Mouse (Mus musculus) heart, postnatal 14 days (tissue): ENCODE measurements at regions not wholly inside any gene's neighbourhood (a gene's known extent, or its start where the extent isn't known, plus 50 kb on each side); places are given as distances from the start of the nearest gene placed in this dataset.
A peak's percentile ranks its signal among the peaks of the same experiment; 100 is the strongest.

Experiments
- DNase-seq, 2 experiments: peaks; one replicate each; pipeline ENCODE4 v3.0.0; 2021 to 2022
- intact Hi-C: fragments of 180-260 bp; cut with DNase I; formaldehyde crosslinking; loops from one replicate; pipeline ENCODE4 v1.15.1; 2025

- intact Hi-C loops = no loop called here
- peak; percentile 19 to 27 for DNase-seq
Observed at GRCm38 (mm10) chr10:39316533-39316932, 52.1 kb upstream of the Fyn start.

- no peak for DNase-seq
Observed at GRCm38 (mm10) chr10:39315434-39316174, 53.1 kb upstream of the Fyn start.

GRCm38 (mm10) chr10:39311501-39311900 is 57.2 kb upstream of the Fyn start:
- intact Hi-C loops = no loop called here
- DNase-seq = no peak

More at GRCm38 (mm10) chr10:39315434-39316174, 53.1 kb upstream of the Fyn start:
- intact Hi-C loops = no loop called here

GRCm38 (mm10) chr10:39308535-39308934 is 60.1 kb upstream of the Fyn start:
- intact Hi-C loops = no loop called here
- DNase-seq = no peak

- intact Hi-C loops = no loop called here
Observed at GRCm38 (mm10) chr10:39292703-39293496, 75.8 kb upstream of the Fyn start.

GRCm38 (mm10) chr10:39291747-39292198 is 76.9 kb upstream of the Fyn start:
- intact Hi-C loops = no loop called here
- peak; percentile 72 to 75 for DNase-seq

More at GRCm38 (mm10) chr10:39292703-39293496, 75.8 kb upstream of the Fyn start:
- no peak for DNase-seq

- intact Hi-C loops = no loop called here
- peak; percentile 69 to 76 for DNase-seq
Observed at GRCm38 (mm10) chr10:39291134-39291746, 77.4 kb upstream of the Fyn start.

GRCm38 (mm10) chr10:39290245-39290644 is 78.4 kb upstream of the Fyn start:
- no peak for DNase-seq
- intact Hi-C loops = no loop called here

GRCm38 (mm10) chr10:39280366-39281000 is 88.2 kb upstream of the Fyn start:
- intact Hi-C loops = no loop called here

GRCm38 (mm10) chr10:39274202-39274601 is 94.5 kb upstream of the Fyn start:
- intact Hi-C loops = no loop called here
- DNase-seq = no peak

More at GRCm38 (mm10) chr10:39280366-39281000, 88.2 kb upstream of the Fyn start:
- DNase-seq = peak; percentile 24 to 36

- DNase-seq = no peak
- intact Hi-C loops = no loop called here
Observed at GRCm38 (mm10) chr10:39273426-39273825, 95.2 kb upstream of the Fyn start.

- intact Hi-C loops = no loop called here
- DNase-seq = no peak
Observed at GRCm38 (mm10) chr10:39272387-39272949, 96.2 kb upstream of the Fyn start.

GRCm38 (mm10) chr10:39270406-39270805 is 98.2 kb upstream of the Fyn start:
- intact Hi-C loops = no loop called here
- no peak for DNase-seq

- intact Hi-C loops = no loop called here
- no peak for DNase-seq
Observed at GRCm38 (mm10) chr10:39267236-39267635, 101.4 kb upstream of the Fyn start.

GRCm38 (mm10) chr10:39266482-39266881 is 102.2 kb upstream of the Fyn start:
- peak; percentile 81 to 89 for DNase-seq
- intact Hi-C loops = no loop called here

GRCm38 (mm10) chr10:39262466-39262865 is 98.9 kb upstream of the Ccn6 start:
- no peak for DNase-seq
- intact Hi-C loops = loop anchor here (5.0 kb wide), 1 partner anchor 105 kb away; the partner anchor contains the start of gene Fyn

- intact Hi-C loops = loop anchor here (5.0 kb wide), 1 partner anchor 106 kb away; the partner anchor contains the start of gene Fyn
- DNase-seq = peak; percentile 34 to 63
Observed at GRCm38 (mm10) chr10:39261174-39262145, 97.9 kb upstream of the Ccn6 start.

GRCm38 (mm10) chr10:39260061-39260460 is 96.5 kb upstream of the Ccn6 start:
- intact Hi-C loops = loop anchor here (5.0 kb wide), 1 partner anchor 107 kb away; the partner anchor contains the start of gene Fyn
- no peak for DNase-seq
